Mouse (Mus musculus) kidney, embryonic 14.5 days (tissue): ENCODE results near the gene Adgrg1. TPM values are rescaled to one million over a fixed set of nuclear protein-coding genes. Genes with fewer than 3 reads are reported as not detected.

ENCODE experiments used
- ATAC-seq: fragments of 200-750 bp; cut with Nextera tagmentation; 2 replicates; pipeline ENCODE4 v1.8.0; 2017; ENCODE audit warnings: moderate number of reproducible peaks, mild to moderate bottlenecking, moderate TSS enrichment, moderate library complexity; ENCODE audit not compliant: low FRiP score, low TSS enrichment
- H3K27ac ChIP-seq: fragments of 300-500 bp; sonication (generic); 2 replicates; pipeline ENCODE4 v1.5.1; 2014; ENCODE audit warnings: low read depth, mild to moderate bottlenecking, low read length, moderate library complexity, mixed read lengths
- H3K27me3 ChIP-seq: fragments of 300-500 bp; sonication (generic); 2 replicates; pipeline ENCODE4 v1.6.1; 2014; ENCODE audit warnings: mild to moderate bottlenecking, low read length; ENCODE audit not compliant: control insufficient read depth, insufficient read depth
- H3K36me3 ChIP-seq: fragments of 300-500 bp; sonication (generic); 2 replicates; pipeline ENCODE4 v1.6.1; 2014; ENCODE audit warnings: low read length, mixed read lengths; ENCODE audit not compliant: control insufficient read depth, insufficient read depth
- H3K4me1 ChIP-seq: fragments of 300-500 bp; sonication (generic); 2 replicates; pipeline ENCODE4 v1.6.1; 2014; ENCODE audit warnings: low read length, mixed read lengths; ENCODE audit not compliant: control insufficient read depth, insufficient read depth
- H3K4me2 ChIP-seq: fragments of 300-500 bp; sonication (generic); replicated peaks from 2 replicates; pipeline ENCODE4 v1.6.1; 2014; ENCODE audit warnings: low read depth, mild to moderate bottlenecking, low read length
- H3K4me3 ChIP-seq: fragments of 300-500 bp; sonication (generic); 2 replicates; pipeline ENCODE4 v1.5.1; 2014; ENCODE audit warnings: mild to moderate bottlenecking, low read length
- H3K9ac ChIP-seq: fragments of 300-500 bp; sonication (generic); 2 replicates; pipeline ENCODE4 v1.6.1; 2014; ENCODE audit warnings: low read depth, mild to moderate bottlenecking, low read length, moderate library complexity
- H3K9me3 ChIP-seq: fragments of 300-500 bp; sonication (generic); 2 replicates; pipeline ENCODE4 v1.6.1; 2016; ENCODE audit warnings: low read length; ENCODE audit not compliant: control insufficient read depth
- WGBS: fragments of 180-500 bp; shearing (Covaris S2); extraction: QIAGEN DNeasy Blood & Tissue Kit; methylation state at CpG from one replicate; pipeline ENCODE4 v1.1.7; 2014; 5-methylcytosine and 5-hydroxymethylcytosine counted together
- polyA plus RNA-seq: library from polyadenylated mRNA; unstranded; fragments of >200 nt; fragmentation: Nextera tagmentation; extraction: Ambion mirVana; gene quantifications from 2 replicates; pipeline ENCODE4 v1.2.1, GENCODE M21; 2014

Adgrg1 gene
- polyA plus RNA-seq, 1 experiment from 2014 or later: 31.3 TPM

DNA sequence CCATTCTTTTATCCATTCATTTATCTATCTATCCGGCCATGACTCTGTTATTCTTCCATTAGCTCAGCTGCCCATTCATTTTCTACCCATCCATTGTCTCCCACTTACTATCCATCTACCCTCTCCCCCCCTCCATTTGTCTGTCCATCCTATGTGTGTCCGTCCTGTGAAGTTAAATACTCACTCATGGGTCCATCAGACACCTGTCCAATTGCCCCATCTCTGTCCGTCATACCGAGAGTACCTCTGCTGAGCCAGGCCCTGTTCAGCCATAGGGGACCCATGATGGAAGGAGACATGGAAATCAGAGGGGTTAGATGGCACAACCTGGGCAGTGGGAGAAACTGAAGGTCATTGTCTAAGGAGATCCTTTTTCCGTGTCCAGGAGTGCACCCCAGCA lies 24.1 kb upstream of the Adgrg1 start:
- 82% methylated on average over 5 of the region's 5 CpGs for WGBS
- no peak for ATAC-seq

DNA sequence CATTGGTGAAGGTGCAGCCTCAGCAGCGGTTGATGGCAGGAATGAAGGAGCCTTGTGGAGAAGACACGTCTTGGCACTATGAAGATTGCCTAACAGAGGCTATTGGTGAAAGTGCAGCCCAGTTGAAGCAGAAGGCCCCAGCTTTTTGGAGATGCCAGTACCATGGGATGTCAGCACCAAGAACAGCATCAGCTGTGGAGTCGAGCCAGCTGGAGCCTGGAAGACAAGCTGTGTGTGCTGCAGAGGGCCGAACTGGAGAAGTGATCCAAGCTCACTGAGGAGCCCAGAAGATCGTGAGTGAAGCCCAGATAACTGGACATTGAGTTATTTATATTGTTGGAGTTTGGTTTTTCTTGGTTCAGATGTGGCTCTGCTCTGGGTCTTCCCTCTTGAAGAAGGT lies 22.5 kb upstream of the Adgrg1 start:
- no peaks in the 10 kb centered on the region for H3K27me3 ChIP-seq
- H3K9me3 ChIP-seq: no peaks in the 10 kb centered on the region
- H3K4me2 ChIP-seq: no peak overlapping the region
- ATAC-seq: no peak
- 73% methylated on average over 5 of the region's 5 CpGs for whole genome bisulfite sequencing
- H3K27ac ChIP-seq: no peak overlapping the region
- no peak overlapping the region for H3K4me3 ChIP-seq
- peaks cover 9% of the 10 kb centered on the region; the same call in 1 of the 2 replicates for H3K4me1 ChIP-seq
- H3K36me3 ChIP-seq: no peaks in the 10 kb centered on the region
- no peak overlapping the region for H3K9ac ChIP-seq

More for the DNA sequence above, 24.1 kb upstream of the Adgrg1 start:
- Histone ChIP-seq H3K27me3 (no peaks in the 10 kb centered on the region), H3K9ac (no peak overlapping the region), H3K4me1 (peaks cover 9% of the 10 kb centered on the region; the same call in 1 of the 2 replicates), H3K4me2 (no peak overlapping the region), H3K27ac (no peak overlapping the region), H3K9me3 (no peaks in the 10 kb centered on the region), H3K4me3 (no peak overlapping the region), H3K36me3 (no peaks in the 10 kb centered on the region)

DNA sequence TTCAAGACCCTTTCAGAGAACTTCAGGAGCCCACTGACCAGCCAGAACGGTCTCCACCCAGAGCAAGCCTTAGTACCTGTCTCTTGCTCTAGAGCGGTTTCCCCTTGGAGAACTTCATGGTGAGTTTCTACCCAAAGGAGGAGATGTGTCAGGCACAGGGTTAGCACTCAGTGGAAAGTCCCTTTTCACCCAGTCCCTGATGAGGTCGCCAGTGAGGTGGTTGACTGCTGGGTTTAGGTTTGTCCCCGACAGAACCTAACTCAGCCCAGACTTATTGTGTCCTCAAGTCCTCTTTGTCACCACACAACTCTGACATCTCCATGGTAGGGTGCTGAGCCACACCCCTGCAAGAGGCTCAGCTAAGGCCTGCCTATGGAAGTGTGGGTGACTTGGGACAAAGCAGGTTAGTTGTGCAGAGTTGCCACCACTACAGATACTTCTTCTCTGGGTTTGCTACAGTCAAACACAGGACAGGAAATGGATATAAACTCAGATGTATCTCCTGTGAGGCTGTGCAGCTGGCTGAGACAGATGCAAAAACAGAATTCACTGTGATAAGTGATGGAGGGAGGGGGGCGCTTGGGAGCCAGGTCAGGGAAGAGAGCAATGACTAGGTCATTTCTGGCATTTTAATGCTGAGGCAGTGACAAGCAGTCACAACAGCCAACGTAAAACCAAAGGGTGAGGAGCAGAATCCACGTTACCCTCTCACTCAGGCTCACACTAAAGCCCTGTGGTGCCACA lies 20.8 kb upstream of the Adgrg1 start:
- no peak overlapping the region for H3K27ac ChIP-seq
- 70% methylated on average over 7 of the region's 7 CpGs for WGBS
- H3K4me1 ChIP-seq: peaks cover 9% of the 10 kb centered on the region; the same call in 1 of the 2 replicates
- H3K9ac ChIP-seq: no peak overlapping the region
- H3K9me3 ChIP-seq: no peaks in the 10 kb centered on the region
- H3K4me2 ChIP-seq: no peak overlapping the region
- ATAC-seq: no peak
- H3K36me3 ChIP-seq: no peaks in the 10 kb centered on the region
- no peak overlapping the region for H3K4me3 ChIP-seq
- no peaks in the 10 kb centered on the region for H3K27me3 ChIP-seq

DNA sequence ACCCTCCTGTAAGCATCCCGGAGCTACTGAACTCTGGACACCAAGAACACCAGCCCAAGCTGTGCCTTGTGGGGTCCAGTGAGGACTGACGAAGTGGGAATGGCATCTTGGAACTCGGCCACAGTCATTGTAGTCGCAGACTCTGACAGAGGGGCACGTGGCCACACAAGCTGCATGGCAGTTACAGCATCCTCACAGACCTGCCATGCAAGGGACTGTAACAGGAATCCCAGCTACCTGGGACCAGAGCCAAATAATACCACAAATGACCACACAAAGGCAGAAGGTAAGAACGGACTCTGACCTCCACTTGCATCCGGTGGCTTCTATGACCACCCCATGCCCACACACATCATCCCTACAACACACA lies 20.2 kb upstream of the Adgrg1 start:
- Histone ChIP-seq H3K4me2 (no peak overlapping the region), H3K27ac (no peak overlapping the region), H3K4me3 (no peak overlapping the region), H3K36me3 (no peaks in the 10 kb centered on the region), H3K4me1 (peaks cover 9% of the 10 kb centered on the region; the same call in 1 of the 2 replicates), H3K9ac (no peak overlapping the region), H3K9me3 (no peaks in the 10 kb centered on the region), H3K27me3 (no peaks in the 10 kb centered on the region)
- 68% methylated on average over 7 of the region's 7 CpGs for WGBS
- no peak for ATAC-seq

DNA sequence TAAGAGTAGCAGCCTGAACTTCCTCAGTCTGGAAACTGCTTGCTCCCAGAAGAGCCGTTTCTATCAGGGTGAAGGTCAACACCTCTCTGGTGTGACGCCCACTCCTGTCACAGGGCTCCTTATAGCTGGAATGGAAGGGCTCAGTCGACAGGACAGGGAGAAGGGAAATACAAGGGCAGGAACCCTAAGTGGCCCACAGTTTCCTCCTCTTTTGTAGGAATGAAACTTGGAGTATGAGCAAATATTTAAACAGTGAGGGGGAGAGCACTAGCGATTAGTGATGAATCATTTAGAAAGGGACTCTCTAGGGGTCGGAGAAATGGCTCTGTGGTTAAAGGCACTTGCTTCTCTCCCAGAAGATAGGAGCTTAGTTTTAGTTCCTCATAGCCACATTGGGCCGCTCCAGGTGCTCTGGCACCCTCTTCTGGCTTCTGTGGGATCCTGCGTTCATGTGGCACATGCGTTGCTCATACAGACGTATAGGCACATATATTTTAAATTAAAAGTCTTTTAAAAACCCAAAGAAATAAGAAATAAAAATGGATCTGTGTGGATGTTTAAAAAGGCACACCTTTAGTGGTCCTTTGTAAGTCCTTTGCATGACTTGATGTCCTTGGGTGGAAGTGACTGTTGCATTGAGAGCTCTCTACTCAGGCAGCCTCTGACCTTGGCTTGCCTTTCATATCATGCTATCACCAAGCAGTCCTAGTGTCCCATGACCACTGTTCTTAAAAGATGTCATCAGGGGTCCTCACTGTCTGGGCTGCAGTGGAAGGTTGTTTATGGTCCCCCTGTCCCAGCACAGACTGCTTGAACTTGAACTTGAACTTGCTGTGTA lies 19.4 kb upstream of the Adgrg1 start:
- Histone ChIP-seq H3K36me3 (no peaks in the 10 kb centered on the region), H3K9ac (no peak overlapping the region), H3K27ac (peak overlapping the region; percentile 18; the same call in 1 of the 2 replicates), H3K4me3 (no peak overlapping the region), H3K9me3 (no peaks in the 10 kb centered on the region), H3K4me2 (no peak overlapping the region), H3K4me1 (peaks cover 9% of the 10 kb centered on the region; the same call in 1 of the 2 replicates), H3K27me3 (no peaks in the 10 kb centered on the region)
- ATAC-seq: peak; percentile 45; the same call in 1 of the 2 replicates
- WGBS: 22% methylated on average over 9 of the region's 9 CpGs

DNA sequence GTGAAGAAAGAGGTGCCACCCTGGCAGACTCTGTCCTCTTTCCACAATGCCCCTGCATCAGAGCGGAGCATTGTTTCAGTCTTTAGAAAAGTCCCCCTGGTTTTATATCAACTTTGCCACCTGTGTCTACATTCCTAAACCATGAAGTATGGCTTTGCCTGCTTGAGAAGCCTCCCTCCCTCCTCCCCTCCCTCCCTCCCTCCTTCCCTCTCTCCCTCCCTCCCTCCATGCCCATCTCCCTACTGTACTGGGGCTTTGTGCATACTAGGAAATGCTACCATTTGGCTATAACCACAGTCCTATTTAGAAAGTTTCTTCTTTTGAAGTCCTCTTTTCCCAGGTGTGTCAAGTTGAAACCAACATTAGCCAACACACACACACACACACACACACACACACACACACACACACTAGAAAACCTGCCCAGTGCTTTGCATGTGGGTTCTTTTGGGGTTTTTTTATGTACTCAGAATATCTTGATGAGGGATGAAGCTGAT lies 18.4 kb upstream of the Adgrg1 start:
- Histone ChIP-seq H3K9ac (no peak overlapping the region), H3K36me3 (no peaks in the 10 kb centered on the region), H3K27me3 (no peaks in the 10 kb centered on the region), H3K4me2 (no peak overlapping the region), H3K9me3 (no peaks in the 10 kb centered on the region), H3K27ac (no peak overlapping the region), H3K4me3 (no peak overlapping the region), H3K4me1 (peaks cover 9% of the 10 kb centered on the region; the same call in 1 of the 2 replicates)
- WGBS: 78% methylated on average over 1 of the region's 1 CpGs
- 0 out of 2 replicates have a peak, but pooled peaks have one; percentile 59 for ATAC-seq

DNA sequence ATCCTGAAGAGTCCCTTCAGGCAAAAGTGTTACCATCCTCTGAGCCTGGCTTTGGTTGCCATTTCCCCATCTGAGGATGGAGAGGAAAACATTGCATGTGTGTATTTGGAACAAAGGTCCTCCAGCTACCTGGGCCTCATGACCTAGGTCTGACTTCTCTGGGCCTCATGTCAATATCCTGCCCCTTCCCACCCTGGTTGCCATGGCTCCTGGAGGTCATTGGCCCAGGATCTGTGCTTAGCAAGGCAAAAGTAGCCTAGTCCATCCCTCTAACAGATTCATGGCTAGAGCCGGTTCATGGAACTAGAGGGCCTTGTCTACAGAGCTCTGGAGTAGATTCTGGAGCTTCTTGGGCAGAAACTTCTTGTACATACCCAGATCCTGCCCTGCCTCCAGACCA lies 12.3 kb upstream of the Adgrg1 start:
- Histone ChIP-seq H3K4me3 (no peak overlapping the region), H3K36me3 (no peaks in the 10 kb centered on the region), H3K4me1 (no peaks in the 10 kb centered on the region), H3K9ac (no peak overlapping the region), H3K27ac (no peak overlapping the region), H3K9me3 (no peaks in the 10 kb centered on the region), H3K27me3 (no peaks in the 10 kb centered on the region), H3K4me2 (no peak overlapping the region)
- WGBS: 74% methylated on average over 1 of the region's 1 CpGs
- ATAC-seq: no peak

DNA sequence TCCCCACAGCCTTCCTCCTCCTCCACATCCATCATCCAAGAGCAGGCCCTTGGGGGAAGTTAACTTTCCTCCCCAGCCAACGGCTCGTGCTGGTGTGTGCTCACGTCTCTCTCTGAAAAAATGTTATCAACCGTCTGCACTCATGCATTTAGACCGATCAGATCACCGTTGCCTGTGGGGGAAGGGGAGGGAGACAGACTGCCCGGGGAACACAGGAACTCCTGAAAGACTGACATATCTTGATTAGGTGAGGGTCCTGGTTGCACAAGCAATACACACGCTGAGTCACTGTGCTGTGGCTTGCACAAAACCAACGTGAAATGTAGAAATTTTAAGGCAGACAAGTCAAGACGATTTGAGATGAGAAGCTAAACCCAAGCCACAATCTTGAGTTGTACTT lies 9.7 kb upstream of the Adgrg1 start:
- H3K27me3 ChIP-seq: no peaks in the 10 kb centered on the region
- H3K9me3 ChIP-seq: no peaks in the 10 kb centered on the region
- ATAC-seq: peak; percentile 58
- no peaks in the 10 kb centered on the region for H3K4me1 ChIP-seq
- H3K36me3 ChIP-seq: no peaks in the 10 kb centered on the region
- 25% methylated on average over 10 of the region's 10 CpGs for WGBS
- H3K4me3 ChIP-seq: no peak overlapping the region
- no peak overlapping the region for H3K9ac ChIP-seq
- peak overlapping the region; percentile 45; the same call in 1 of the 2 replicates for H3K27ac ChIP-seq
- H3K4me2 ChIP-seq: no peak overlapping the region

DNA sequence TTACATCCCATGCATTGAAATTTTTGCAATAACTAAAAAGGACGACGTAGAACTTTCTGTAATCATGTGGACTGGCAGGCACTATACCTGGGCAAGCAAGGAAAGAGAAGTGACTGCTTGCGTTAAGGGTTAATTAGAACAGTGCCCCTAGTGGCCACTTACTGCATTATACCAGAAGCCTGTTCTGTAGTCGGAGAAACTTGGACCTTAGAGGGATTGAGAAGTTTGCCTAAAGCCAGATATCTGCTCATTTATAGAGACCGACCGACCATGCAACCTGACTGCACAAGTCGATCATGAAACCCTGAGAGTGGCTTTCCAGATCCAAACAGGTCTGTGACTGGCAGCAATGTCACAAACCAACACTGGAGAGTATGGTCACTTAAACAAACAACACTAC lies 8.0 kb upstream of the Adgrg1 start:
- Histone ChIP-seq H3K4me1 (no peaks in the 10 kb centered on the region), H3K36me3 (no peaks in the 10 kb centered on the region), H3K27ac (0 out of 2 replicates have a peak overlapping the region, but pooled peaks have one; percentile 24), H3K9ac (no peak overlapping the region), H3K27me3 (no peaks in the 10 kb centered on the region), H3K4me2 (no peak overlapping the region), H3K9me3 (no peaks in the 10 kb centered on the region), H3K4me3 (no peak overlapping the region)
- 22% methylated on average over 7 of the region's 7 CpGs for WGBS
- ATAC-seq: no peak
